Mouse (Mus musculus): ENCODE data around the gene Tfr2.

- TF ChIP-seq CTCF (IDR thresholded peaks at IDR 0.05; ENCODE audit: low read depth): no peak
- no peak for TF ChIP-seq EP300 (IDR thresholded peaks at IDR 0.05; ENCODE audit: low read depth)
Measured at GRCm38 (mm10) chr5:137534762-137535161, 34.9 kb upstream of the Tfr2 start.
